Mouse (Mus musculus): ENCODE data around the gene Sh3pxd2b.

The Sh3pxd2b gene

DNA sequence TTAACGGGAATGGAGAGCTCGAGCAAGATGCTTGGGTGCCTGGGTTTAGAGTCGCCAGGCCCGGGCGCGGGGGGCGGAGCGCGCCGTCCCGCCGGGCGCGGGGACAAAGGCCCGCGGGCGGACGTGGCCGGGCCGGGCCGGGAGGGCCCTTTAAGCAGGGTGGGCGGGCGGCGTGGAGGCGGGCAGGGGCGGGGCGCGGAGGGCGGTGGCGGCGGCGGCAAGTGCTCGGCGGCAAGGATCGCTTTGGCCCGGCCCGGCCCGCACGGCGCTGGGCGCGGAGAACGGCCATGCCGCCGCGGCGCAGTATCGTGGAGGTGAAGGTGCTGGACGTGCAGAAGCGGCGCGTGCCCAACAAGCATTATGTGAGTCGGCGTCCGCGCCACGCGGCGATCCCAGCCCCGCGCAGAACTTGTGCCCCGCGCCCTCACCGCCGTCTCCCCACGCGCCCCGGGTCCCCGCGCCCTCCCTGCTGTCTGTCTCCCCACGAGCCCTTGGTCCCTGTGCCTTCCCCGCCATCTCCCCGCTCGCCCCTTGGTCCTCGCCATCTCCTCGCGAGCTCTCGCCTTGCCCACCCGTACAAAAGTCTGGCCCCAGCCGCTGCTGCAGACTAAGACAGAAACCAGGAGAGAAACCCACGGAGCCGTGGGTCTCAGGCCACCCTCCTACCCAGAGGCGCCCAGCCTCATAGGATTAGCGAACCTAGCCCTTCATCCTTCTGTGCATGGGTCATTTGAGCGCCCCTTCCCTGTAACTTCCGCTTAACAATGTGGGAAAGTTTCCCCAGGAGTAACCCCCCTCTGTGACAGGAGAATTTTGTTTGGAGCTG lies at the start of gene Sh3pxd2b:
TSS of gene Sh3pxd2b (plus strand) at position 214 of the 826 bp plus-strand sequence.
- peak in 1 of 2 experiments; percentile 15 for DNase-seq

DNA sequence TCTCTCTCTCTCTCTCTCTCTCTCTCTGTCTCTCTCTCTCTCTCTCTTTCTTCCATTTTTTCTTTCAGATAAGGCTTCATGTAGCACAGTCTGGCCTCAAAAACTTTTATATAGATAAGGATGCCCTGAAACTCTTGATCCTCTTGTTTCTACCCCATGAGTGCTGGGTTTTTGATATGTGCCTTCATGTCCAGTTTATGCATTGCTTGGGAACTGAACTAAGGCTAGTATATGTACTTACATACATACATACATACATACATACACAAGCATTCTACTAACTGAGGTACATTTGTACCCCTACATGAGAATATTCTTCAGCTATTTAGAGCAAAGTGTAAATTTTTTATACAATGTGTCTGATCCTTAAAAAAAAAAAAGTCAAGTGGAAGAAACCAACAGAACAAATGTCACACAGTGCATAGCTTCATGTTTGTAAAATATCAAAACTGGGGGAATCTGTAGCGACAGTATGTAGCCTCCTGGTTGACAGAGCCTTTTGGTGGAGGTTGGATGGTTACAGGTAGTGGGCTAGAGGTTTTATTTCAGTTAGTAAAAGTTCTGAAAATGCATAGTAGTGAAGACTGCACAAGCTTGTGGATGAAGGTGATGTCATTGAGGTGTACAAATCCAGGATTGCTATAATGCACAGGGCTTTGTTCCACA lies 49.6 kb upstream of the Sh3pxd2b start:
- DNase-seq: no peak

DNA sequence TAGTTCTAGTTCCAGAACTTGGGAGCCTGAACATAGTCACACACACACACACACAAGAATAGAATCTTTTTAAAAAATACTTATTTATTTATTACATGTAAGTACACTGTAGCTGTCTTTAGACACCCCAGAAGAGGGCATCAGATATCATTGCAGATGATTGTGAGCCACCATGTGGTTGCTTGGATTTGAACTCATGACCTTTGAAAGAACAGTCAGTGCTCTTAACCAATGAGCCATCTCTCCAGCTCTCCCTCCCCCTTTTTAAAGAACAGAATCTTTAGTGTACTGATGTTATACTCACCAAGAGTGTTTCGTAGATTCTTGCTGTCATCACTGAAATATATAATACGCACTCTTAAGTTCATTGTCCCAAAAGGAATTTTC lies 49.1 kb upstream of the Sh3pxd2b start:
- no peak for DNase-seq

DNA sequence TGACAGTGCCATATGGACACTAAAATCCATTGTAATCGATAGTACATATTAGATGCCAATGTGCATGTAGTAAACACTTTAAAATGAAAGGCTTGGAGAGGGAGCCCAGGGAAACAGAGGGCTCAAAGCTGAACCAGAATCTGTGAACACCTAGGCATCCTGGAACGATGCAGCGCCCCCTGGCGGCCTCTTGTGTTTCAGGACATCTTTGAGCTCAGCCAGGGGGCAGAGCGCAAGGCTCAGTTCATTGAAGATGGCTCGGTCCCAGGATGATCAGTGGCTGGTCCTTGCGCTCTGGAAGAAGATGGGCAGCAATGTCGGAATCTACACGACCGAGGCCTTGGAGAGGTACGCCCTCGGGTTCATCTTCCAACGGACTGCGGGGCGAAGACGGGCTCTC lies 47.8 kb upstream of the Sh3pxd2b start, which contains the start of gene Hbq1a:
TSS of gene Hbq1a (plus strand) at position 205 of the 400 bp plus-strand sequence.
- DNase-seq: peak in 1 of 2 experiments; percentile 38

DNA sequence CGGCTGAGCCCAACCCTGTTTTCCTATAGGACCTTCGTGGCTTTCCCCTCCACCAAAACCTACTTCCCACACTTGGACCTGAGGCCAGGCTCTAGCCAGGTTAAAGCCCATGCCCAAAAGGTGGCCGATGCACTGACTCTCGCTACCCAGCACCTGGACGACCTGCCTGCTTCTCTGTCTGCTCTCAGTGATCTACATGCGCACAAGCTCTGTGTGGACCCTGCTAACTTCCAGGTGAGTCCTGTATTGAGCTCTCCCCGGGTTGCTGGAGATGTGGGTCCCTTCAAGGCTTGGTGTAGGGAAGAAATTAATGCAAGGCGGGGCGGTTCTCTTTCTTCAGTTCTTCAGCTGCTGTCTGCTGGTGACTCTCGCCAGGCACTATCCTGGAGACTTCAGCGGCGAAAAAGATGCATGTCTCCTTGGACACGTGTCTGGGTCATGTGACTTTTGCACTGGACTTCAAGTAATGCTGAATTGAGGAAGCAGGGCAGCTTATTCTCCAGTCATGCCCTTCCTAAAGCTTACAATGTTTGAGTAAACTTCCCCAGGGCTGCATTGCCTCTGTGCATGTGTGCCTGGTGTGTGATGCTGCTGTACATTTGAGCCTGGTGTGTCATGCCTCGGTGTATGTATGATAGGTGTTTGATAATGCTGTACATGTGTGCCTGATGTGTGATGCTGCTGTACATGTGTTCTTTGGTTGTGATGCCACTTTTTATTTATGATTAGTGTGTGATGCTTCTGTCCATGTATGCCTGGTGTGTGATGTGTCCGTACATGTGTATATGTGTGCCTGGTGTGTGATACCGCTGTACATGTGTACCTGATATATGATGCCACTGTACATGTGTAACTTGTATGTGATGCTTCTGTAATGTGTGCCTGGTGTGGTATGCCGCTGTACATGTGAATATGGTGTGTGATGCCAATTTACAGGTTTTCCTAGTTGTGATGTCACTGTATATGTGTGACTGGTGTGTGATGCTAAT lies 47.0 kb upstream of the Sh3pxd2b start:
- no peak for DNase-seq

DNA sequence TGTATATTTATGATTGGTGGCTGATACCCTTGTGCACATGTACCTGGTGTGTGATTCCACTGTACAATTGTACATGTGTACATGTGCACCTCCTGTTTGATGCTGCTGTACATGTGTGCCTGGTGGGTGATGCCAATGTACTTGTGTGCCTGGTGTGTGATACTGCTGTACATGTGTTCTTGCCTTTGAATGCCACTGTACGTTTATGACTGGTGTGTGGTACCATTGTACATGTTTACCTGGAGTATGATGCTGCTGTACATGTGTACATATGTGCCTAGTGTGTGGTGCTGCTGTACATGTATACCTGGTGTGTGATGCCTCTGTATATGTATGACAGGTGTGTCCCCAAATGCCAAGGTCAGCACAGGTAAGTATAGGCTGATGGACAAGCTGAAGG lies 46.1 kb upstream of the Sh3pxd2b start:
- DNase-seq: no peak

DNA sequence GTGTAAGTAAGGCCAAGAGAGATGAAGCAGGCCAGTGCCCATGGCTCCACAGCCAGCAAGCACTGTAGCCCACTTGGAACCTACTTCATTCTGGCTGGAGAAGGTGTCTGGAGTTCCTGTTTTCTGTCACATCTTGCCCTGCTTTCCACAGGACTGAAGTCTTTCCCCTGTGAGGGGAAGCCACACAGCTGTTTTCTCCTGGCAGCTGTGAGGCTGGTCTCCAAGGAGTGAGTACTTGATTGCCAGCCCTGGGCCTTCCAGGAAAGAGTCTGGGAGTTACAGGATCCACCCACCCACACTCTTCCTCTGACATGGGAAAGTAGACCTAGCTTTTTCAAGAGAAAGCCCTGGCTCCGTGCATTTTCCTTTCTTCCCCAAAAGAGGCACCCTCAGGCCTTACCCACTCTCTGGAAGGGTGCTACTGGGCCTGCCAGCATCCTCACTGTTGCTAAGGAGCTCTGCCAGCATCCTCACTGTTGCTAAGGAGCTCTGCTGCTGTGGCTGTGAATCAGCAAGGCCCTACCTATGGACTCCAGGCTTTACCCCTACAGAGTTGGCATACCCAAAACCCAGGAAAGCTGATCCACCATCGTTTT lies 44.7 kb upstream of the Sh3pxd2b start:
- DNase-seq: no peak

DNA sequence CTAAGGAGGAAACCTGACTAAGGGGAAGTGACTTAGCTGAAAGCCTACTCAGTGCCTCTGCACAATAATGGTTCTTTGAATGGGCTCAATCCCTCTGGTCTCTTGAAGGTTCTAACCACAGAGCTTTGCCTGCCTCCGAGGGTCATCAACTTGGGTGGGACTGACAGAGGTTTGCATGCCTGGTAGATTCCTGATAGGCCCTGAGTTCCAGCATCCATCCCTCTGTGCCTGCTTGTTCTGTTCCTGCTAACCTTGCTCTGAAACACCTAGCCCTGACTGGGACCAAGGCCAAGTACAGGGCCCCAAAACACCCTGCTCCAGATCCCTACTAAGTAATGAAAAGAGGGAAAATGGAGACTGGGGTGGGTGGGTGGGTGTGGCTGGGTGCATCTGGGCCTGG lies 44.2 kb upstream of the Sh3pxd2b start:
- no peak for DNase-seq

DNA sequence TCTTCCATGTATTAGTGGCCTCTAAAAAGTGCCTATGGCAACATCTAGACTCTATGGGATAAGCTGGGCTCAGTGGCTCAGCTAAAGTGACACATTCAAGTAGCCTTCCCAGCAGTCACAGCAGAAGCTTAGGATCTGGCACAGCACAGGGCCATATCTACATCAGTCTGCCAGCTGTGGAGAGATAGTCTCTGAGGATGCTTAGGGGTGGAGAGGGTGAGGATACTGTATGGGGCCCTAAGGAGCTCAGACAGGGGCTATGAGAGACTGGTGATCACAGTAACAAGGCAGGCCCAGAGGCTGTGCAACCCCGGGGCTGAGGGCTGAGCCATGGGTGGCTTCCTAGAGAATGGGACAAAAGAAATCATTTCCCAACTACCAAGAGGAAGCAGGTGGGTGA lies 40.6 kb upstream of the Sh3pxd2b start:
- no peak for DNase-seq

DNA sequence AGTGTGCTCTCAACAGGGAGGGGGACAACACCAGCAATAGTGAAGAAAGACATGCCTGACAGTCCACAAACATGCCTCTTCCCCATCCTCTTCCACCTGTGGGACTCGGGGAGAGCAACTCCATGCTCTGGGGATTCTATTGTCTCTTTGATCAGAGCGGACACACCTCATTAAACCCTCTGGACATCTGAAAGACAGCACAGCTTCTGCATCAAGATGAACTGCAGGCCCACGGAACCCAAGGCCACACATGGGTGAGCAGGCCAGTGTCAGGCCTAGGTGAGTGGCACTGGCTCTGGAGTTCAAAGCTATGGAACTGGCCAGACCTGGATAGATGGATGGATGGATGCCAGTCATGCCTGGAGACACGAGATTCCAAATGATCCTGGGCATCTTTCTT lies 38.2 kb upstream of the Sh3pxd2b start:
- no peak for DNase-seq

DNA sequence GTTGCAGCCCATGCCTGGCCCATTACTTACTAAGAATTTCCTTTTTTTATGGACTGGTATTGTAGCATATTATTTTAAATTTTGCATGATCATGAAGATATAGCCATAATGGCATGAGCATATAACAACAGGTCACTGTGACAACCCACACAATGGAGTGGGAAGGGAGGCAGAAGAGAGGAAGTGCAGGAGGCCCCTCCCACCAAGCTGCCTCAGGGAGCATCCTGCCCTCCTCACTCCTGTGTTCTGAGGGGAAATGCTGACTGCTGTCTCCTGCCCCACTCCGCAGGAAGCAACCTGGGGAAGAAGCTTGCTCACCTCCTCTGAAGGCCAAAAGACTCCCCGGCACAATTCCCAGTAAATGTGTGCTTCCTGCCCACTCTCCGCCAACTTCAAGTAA lies 37.7 kb upstream of the Sh3pxd2b start:
- no peak for DNase-seq

DNA sequence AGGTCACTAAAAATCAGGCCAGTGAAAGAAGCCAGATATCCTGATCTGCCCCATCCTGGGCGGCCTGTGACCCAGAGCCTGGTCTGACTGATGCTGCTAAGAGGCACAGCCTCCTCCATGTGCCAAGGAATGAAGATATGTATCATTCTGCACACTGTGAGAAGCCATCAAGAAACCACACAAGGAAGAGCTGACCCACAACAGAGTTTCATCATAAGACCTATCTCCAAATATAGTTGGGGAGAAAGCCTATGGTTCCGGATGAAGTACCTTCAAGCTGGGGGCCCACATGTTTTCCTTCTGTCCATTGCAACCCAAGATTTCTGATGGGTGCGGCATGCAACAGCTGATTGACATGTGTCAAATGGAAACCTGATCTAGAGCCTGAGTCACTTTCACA lies 31.6 kb upstream of the Sh3pxd2b start:
- no peak for DNase-seq

DNA sequence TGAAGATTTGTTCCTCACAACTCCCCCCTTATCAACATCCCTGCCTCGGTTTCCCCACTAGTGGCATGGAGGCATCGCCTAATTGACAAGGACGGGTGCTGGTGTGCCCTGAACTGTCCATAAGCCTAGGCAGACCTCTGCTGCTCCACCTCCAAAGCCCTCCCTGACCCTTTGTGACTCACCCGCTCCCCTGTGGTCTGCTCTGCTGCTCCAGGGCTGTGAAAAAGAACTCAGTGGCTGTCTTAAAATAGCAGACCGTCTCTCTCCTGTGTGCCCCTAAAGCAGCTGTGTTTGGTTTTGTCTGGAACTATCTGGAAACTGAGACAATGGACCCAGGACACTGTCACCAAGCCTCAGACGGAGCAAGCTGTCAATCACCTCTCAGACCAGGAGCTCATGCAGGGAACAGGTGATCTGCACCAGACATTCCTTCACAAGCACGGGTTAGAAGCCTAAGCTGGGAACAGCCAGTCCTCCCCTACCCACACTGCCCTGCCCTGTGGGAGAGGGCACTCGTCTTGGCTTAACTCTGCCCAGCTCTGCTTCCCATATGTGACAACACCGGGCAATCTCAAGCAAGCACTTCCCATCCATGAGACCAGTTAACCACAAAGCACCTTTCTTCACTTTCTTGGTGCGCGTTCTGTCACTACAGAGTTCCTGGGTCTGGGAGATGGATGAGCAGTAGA lies 27.0 kb upstream of the Sh3pxd2b start:
- no peak for DNase-seq

DNA sequence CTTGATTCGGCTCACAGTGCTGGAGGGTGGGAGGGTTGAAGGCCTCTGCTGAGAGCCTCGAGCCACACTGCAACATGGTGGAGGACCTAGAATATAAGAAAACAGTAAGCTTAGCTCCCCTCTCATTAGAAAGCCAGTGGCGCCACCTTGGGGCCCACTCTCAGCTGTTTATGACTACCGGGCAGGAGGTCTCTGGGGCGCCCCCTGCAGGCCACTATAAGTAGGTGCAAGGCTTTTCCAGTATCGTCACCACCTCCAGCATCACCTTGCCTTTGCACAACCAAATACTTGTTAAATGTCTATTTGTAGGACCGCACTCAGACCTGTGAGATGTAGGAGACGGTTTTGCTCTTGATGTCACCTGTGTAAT lies 26.4 kb upstream of the Sh3pxd2b start:
- peak in 1 of 2 experiments; percentile 45 for DNase-seq

DNA sequence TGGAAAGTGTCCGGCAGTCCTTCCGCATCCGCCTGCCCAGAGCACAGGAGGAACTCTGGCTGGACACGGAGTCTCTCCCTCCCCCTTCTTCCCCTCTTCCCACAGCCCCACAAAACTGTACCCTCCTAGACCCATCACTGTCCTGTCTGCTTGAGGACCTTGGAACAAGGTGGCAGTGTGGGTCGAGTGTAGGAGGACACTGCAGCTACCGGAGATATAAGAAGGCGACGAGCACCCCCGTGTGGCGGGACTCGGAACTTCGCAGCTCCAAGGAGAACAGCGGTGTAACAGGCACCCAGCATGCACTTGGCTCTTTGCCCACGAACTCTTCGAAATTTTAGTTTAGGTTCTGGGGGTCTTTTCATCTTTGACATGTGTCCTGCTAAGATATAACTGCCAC lies 23.0 kb upstream of the Sh3pxd2b start:
- peak; percentile 48 to 79 for DNase-seq

DNA sequence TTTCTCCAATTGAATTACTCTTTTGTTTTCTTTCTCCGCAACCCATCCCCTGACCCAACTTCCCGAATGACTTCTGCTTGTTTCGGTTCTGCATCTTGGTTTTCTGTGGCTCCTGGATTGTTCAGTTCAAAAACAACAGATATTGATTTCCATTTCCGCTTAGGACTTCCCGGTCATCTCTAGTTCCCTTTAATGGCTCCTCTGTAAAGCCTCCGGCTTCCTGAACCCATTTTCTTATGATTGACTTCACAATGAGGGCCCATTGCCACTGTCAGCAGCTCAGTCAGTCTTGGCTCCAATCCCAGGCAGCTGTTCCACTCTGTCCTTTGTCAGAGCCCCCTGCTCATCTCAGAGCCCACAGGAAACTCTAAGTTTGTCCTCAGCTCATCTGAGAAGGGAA lies 16.5 kb upstream of the Sh3pxd2b start:
- no peak for DNase-seq

DNA sequence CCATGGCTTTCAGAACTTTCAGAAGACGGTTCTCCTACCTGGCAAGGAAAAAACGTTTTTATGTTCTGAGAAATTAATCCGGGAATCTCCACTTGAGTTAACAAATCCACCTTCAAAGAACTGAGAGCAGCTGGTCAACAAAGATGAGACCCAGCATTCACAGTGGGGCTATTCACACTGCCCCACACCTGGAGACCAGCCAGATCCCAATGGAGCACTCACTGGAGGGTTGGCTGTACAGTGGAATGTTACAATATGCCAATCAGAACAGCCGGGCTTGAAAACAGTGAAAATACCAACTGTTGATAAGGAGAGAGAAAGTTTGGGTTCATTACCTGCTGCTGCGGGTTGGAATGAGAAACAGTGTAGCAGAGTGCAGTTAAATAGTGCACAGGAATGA lies 15.8 kb upstream of the Sh3pxd2b start:
- no peak for DNase-seq

DNA sequence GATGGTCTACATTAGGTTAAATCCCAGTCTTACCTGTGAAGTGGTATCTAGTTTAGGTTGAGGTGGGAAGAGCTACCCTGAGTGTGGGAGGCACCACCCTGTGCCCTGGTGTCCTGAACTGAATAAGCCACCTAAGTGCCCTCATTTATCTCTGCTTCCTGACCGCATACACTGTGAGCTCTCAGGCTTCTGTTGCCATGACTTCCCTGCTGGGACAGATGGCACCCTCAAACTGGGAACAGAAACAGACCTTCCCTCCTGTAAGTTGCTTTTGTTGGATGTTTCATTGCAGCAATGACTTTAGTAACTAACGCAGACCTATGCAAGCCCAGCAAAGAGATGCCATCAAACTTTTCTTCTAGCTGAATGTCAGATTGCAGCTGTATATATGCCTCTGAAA lies 14.4 kb upstream of the Sh3pxd2b start:
- DNase-seq: no peak

DNA sequence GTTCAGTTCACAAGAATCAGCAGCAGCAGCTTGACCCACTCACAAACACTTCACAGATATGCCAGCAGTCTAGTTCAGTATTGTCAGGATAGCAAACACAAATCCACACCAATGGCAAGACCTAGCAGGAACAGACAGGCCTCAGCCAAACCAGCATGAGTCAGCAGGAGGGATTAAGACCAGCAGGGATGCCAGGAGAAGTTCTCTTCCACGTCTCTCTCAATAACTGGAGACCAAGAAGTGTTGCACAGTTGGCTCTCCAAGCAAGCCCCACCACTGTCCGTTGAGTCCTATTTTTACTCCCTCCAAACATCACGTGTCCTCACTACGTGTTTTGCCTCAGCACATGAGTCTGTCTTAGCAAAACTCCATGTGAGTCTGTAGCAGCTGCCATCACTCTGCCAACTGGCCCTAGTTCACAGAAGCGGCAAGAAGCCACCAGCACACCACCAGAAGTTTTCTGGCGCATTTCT lies 11.1 kb upstream of the Sh3pxd2b start:
- no peak for DNase-seq

DNA sequence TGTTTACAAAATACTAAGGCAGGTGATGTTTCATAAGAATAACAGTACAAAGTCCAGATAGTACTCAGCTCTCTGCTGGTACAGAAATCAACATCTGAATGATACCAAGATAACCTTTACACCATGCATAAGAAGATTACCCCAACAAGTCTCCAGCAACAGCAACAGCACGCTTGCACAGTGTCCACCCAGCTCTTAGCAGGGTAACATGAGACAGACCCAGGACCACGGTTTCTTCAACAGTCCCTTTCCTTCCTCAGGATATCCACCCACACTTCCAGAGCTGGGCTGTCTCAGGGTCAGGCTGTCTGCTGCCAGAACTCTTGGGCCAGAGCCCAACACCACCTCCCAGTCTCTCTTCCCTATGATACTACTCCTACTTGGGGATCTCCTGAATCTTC lies 8.5 kb upstream of the Sh3pxd2b start:
- DNase-seq: no peak

DNA sequence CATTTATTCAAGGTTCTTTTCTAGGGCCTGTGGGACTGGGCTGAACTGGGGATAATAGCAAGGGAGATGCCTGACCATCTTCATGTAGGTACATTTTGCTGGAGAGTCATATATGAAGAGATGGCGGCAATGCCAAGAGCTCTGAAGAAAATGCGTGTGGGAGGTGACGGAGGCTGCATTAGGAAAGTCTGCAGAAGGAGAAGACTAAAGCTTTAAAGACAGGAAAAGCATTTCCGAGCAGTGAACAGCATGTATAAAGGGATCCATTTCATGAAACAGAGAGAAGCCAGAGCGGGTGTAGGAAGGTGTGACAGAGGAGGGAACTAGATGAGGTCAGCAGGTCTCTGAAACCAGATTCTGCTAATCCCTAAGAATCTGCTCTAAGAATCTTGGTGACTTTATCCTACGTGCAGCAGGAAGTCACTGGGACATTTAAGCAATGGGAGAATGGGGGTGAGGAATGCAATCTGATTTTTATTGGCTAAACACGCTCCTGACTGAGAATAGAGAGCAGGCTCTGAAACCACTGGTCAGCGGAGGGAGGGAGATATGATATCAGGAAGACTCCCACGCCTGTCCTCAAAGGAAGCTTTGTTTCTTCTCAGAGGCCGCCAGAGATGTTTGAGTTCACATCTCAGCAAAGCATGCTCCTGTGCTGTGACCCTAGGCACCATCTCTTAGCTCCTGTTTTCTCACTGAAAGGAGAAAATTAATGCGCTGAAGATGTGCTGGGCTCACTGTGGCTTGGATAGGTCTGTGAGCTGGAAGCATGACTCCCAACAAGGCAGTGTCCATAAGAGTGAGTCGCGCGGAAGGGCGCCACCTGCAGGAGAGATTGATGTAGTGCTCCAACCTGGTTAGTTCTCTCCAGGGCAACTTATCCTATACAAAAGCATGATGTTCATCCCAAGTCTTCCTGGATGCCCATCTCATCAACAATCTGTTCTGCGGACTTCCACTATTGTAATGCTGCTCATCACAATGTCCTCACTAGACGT lies 6.8 kb upstream of the Sh3pxd2b start:
- DNase-seq: peak in 1 of 2 experiments; percentile 11

Measured in spleen, adult 18-20 months (tissue).